Mouse (Mus musculus): ENCODE results near the gene Ovca2. TPM values are rescaled to one million over a fixed set of nuclear protein-coding genes. Genes with fewer than 3 reads are reported as not detected.
A peak's percentile ranks its signal among the peaks of the same experiment; 100 is the strongest.

Ovca2 gene
- polyA plus RNA-seq, 1 experiment from 2014 or later, result 19.4 TPM

GRCm38 (mm10) chr11:75142749-75143148 is 35.9 kb downstream of the Ovca2 start:
- no peak overlapping the region for H3K4me2 ChIP-seq (ENCODE audit: low read depth, low read length)
- 59% methylated on average over 4 of the region's 4 CpGs for WGBS
- H3K27me3 ChIP-seq (ENCODE audit: control insufficient read depth, insufficient read depth, low read length), result no peaks in the 10 kb centered on the region
- H3K9ac ChIP-seq (ENCODE audit: low read length), result no peak overlapping the region
- no peaks in the 10 kb centered on the region for H3K36me3 ChIP-seq (ENCODE audit: control insufficient read depth, insufficient read depth, low read length)
- H3K27ac ChIP-seq (ENCODE audit: low read length), result peak overlapping the region; percentile 92
- peaks cover 56% of the 10 kb centered on the region for H3K4me1 ChIP-seq (ENCODE audit: control insufficient read depth, insufficient read depth, low read length)
- no peaks in the 10 kb centered on the region for H3K9me3 ChIP-seq (replicated peaks; ENCODE audit: control insufficient read depth, low read length)
- ATAC-seq (ENCODE audit: insufficient read depth, low FRiP score), result no peak
- no peak overlapping the region for H3K4me3 ChIP-seq (replicated peaks; ENCODE audit: low read length)

- Histone ChIP-seq H3K4me3 (replicated peaks; ENCODE audit: low read length) (no peak overlapping the region), H3K27ac (ENCODE audit: low read length) (peak overlapping the region; percentile 92), H3K36me3 (ENCODE audit: control insufficient read depth, insufficient read depth, low read length) (no peaks in the 10 kb centered on the region), H3K4me1 (ENCODE audit: control insufficient read depth, insufficient read depth, low read length) (peaks cover 52% of the 10 kb centered on the region), H3K9ac (ENCODE audit: low read length) (0 out of 2 replicates have a peak overlapping the region, but pooled peaks have one; percentile 28), H3K9me3 (replicated peaks; ENCODE audit: control insufficient read depth, low read length) (no peaks in the 10 kb centered on the region), H3K27me3 (ENCODE audit: control insufficient read depth, insufficient read depth, low read length) (no peaks in the 10 kb centered on the region), H3K4me2 (ENCODE audit: low read depth, low read length) (no peak overlapping the region)
- 20% methylated on average over 1 of the region's 1 CpGs for whole genome bisulfite sequencing
- peak; percentile 45; the same call in 1 of the 2 replicates for ATAC-seq (ENCODE audit: insufficient read depth, low FRiP score)
These were observed 36.7 kb downstream of the Ovca2 start for GRCm38 (mm10) chr11:75141913-75142312.

- no peaks in the 10 kb centered on the region for H3K36me3 ChIP-seq (ENCODE audit: control insufficient read depth, insufficient read depth, low read length)
- H3K4me1 ChIP-seq (ENCODE audit: control insufficient read depth, insufficient read depth, low read length), result peaks cover 52% of the 10 kb centered on the region
- 39% methylated on average over 3 of the region's 3 CpGs for WGBS
- H3K9ac ChIP-seq (ENCODE audit: low read length), result no peak overlapping the region
- H3K9me3 ChIP-seq (replicated peaks; ENCODE audit: control insufficient read depth, low read length), result no peaks in the 10 kb centered on the region
- H3K4me2 ChIP-seq (ENCODE audit: low read depth, low read length), result no peak overlapping the region
- no peak for ATAC-seq (ENCODE audit: insufficient read depth, low FRiP score)
- peak overlapping the region; percentile 92 for H3K27ac ChIP-seq (ENCODE audit: low read length)
- H3K27me3 ChIP-seq (ENCODE audit: control insufficient read depth, insufficient read depth, low read length), result no peaks in the 10 kb centered on the region
- H3K4me3 ChIP-seq (replicated peaks; ENCODE audit: low read length), result no peak overlapping the region
These were observed 37.6 kb downstream of the Ovca2 start for GRCm38 (mm10) chr11:75141038-75141437.

GRCm38 (mm10) chr11:75140431-75140830 is 38.2 kb downstream of the Ovca2 start:
- H3K36me3 ChIP-seq (ENCODE audit: control insufficient read depth, insufficient read depth, low read length), result no peaks in the 10 kb centered on the region
- no peak overlapping the region for H3K4me2 ChIP-seq (ENCODE audit: low read depth, low read length)
- no peak overlapping the region for H3K4me3 ChIP-seq (replicated peaks; ENCODE audit: low read length)
- ATAC-seq (ENCODE audit: insufficient read depth, low FRiP score), result peak; percentile 14; the same call in 1 of the 2 replicates
- no peaks in the 10 kb centered on the region for H3K27me3 ChIP-seq (ENCODE audit: control insufficient read depth, insufficient read depth, low read length)
- H3K9me3 ChIP-seq (replicated peaks; ENCODE audit: control insufficient read depth, low read length), result no peaks in the 10 kb centered on the region
- 62% methylated on average over 5 of the region's 5 CpGs for WGBS
- no peak overlapping the region; the same call in 1 of the 2 replicates for H3K9ac ChIP-seq (ENCODE audit: low read length)
- peaks cover 52% of the 10 kb centered on the region for H3K4me1 ChIP-seq (ENCODE audit: control insufficient read depth, insufficient read depth, low read length)
- peak overlapping the region; percentile 92 for H3K27ac ChIP-seq (ENCODE audit: low read length)

- Histone ChIP-seq H3K27me3 (ENCODE audit: control insufficient read depth, insufficient read depth, low read length) (no peaks in the 10 kb centered on the region), H3K4me2 (ENCODE audit: low read depth, low read length) (no peak overlapping the region), H3K36me3 (ENCODE audit: control insufficient read depth, insufficient read depth, low read length) (no peaks in the 10 kb centered on the region), H3K4me1 (ENCODE audit: control insufficient read depth, insufficient read depth, low read length) (peaks cover 60% of the 10 kb centered on the region), H3K9me3 (replicated peaks; ENCODE audit: control insufficient read depth, low read length) (no peaks in the 10 kb centered on the region), H3K27ac (ENCODE audit: low read length) (peak overlapping the region; percentile 92), H3K9ac (ENCODE audit: low read length) (no peak overlapping the region), H3K4me3 (replicated peaks; ENCODE audit: low read length) (no peak overlapping the region)
- ATAC-seq (ENCODE audit: insufficient read depth, low FRiP score), result peak; percentile 48; the same call in 1 of the 2 replicates
- 21% methylated on average over 11 of the region's 11 CpGs for WGBS
These were observed 39.3 kb downstream of the Ovca2 start for GRCm38 (mm10) chr11:75139122-75139963.

GRCm38 (mm10) chr11:75136666-75137398 is 41.8 kb downstream of the Ovca2 start:
- no peak overlapping the region for H3K4me3 ChIP-seq (replicated peaks; ENCODE audit: low read length)
- H3K4me1 ChIP-seq (ENCODE audit: control insufficient read depth, insufficient read depth, low read length), result peaks cover 63% of the 10 kb centered on the region
- no peaks in the 10 kb centered on the region for H3K9me3 ChIP-seq (replicated peaks; ENCODE audit: control insufficient read depth, low read length)
- H3K27ac ChIP-seq (ENCODE audit: low read length), result 0 out of 2 replicates have a peak overlapping the region, but pooled peaks have one; percentile 16
- 43% methylated on average over 5 of the region's 5 CpGs for WGBS
- H3K4me2 ChIP-seq (ENCODE audit: low read depth, low read length), result no peak overlapping the region
- no peak overlapping the region for H3K9ac ChIP-seq (ENCODE audit: low read length)
- H3K27me3 ChIP-seq (ENCODE audit: control insufficient read depth, insufficient read depth, low read length), result no peaks in the 10 kb centered on the region
- no peak for ATAC-seq (ENCODE audit: insufficient read depth, low FRiP score)
- H3K36me3 ChIP-seq (ENCODE audit: control insufficient read depth, insufficient read depth, low read length), result no peaks in the 10 kb centered on the region

- peak overlapping the region; percentile 34; the same call in 1 of the 2 replicates for H3K27ac ChIP-seq (ENCODE audit: low read length)
- no peak for ATAC-seq (ENCODE audit: insufficient read depth, low FRiP score)
- H3K9me3 ChIP-seq (replicated peaks; ENCODE audit: control insufficient read depth, low read length), result no peaks in the 10 kb centered on the region
- 89% methylated on average over 4 of the region's 4 CpGs for WGBS
- H3K27me3 ChIP-seq (ENCODE audit: control insufficient read depth, insufficient read depth, low read length), result no peaks in the 10 kb centered on the region
- H3K36me3 ChIP-seq (ENCODE audit: control insufficient read depth, insufficient read depth, low read length), result no peaks in the 10 kb centered on the region
- H3K4me1 ChIP-seq (ENCODE audit: control insufficient read depth, insufficient read depth, low read length), result peaks cover 49% of the 10 kb centered on the region
- H3K4me2 ChIP-seq (ENCODE audit: low read depth, low read length), result no peak overlapping the region
- H3K9ac ChIP-seq (ENCODE audit: low read length), result no peak overlapping the region
- no peak overlapping the region for H3K4me3 ChIP-seq (replicated peaks; ENCODE audit: low read length)
These were observed 43.3 kb downstream of the Ovca2 start for GRCm38 (mm10) chr11:75135358-75135757.

GRCm38 (mm10) chr11:75134485-75135068 is 44.1 kb downstream of the Ovca2 start:
- WGBS, result 59% methylated on average over 5 of the region's 5 CpGs
- Histone ChIP-seq H3K27me3 (ENCODE audit: control insufficient read depth, insufficient read depth, low read length) (no peaks in the 10 kb centered on the region), H3K27ac (ENCODE audit: low read length) (peak overlapping the region; percentile 75), H3K4me3 (replicated peaks; ENCODE audit: low read length) (no peak overlapping the region), H3K4me1 (ENCODE audit: control insufficient read depth, insufficient read depth, low read length) (peaks cover 41% of the 10 kb centered on the region), H3K9ac (ENCODE audit: low read length) (peak overlapping the region; percentile 18; the same call in 1 of the 2 replicates), H3K36me3 (ENCODE audit: control insufficient read depth, insufficient read depth, low read length) (no peaks in the 10 kb centered on the region), H3K9me3 (replicated peaks; ENCODE audit: control insufficient read depth, low read length) (no peaks in the 10 kb centered on the region), H3K4me2 (ENCODE audit: low read depth, low read length) (no peak overlapping the region)
- ATAC-seq (ENCODE audit: insufficient read depth, low FRiP score), result no peak

Measured in stomach, embryonic 16.5 days (tissue).